Mouse (Mus musculus) embryonic fibroblast, embryonic 13.5 days (primary cell): ENCODE measurements at regions not wholly inside any gene's neighbourhood (a gene's known extent, or its start where the extent isn't known, plus 50 kb on each side); places are given as distances from the start of the nearest gene placed in this dataset.

ENCODE experiments used
- CTCF ChIP-seq: IDR thresholded peaks from 2 replicates; pipeline ENCODE4 v1.5.1; 2011; ENCODE audit warnings: mild to moderate bottlenecking, control low read depth, low read length, moderate library complexity, borderline replicate concordance; ENCODE audit not compliant: insufficient read depth
- POLR2A ChIP-seq: IDR thresholded peaks from 2 replicates; pipeline ENCODE4 v1.6.1; 2011; ENCODE audit warnings: low read depth, mild to moderate bottlenecking, control low read depth, low read length, moderate library complexity

GRCm38 (mm10) chr9:14081138-14081537 lies 193.7 kb upstream of the Sesn3 start:
- no peak for TF ChIP-seq CTCF
- no peak for TF ChIP-seq POLR2A
